Mouse (Mus musculus) forebrain, embryonic 12.5 days (tissue): ENCODE measurements around the gene Cib1. TPM values are rescaled to one million over a fixed set of nuclear protein-coding genes. Genes with fewer than 3 reads are reported as not detected.

ENCODE experiments used
- ATAC-seq: fragments of 200-750 bp; cut with Nextera tagmentation; 2 replicates; pipeline ENCODE4 v1.8.0; 2017; ENCODE audit warnings: moderate TSS enrichment; ENCODE audit not compliant: low FRiP score
- H3K27ac ChIP-seq: fragments of 300-500 bp; sonication (generic); 2 replicates; pipeline ENCODE4 v1.5.1; 2016; ENCODE audit warnings: mild to moderate bottlenecking
- H3K27me3 ChIP-seq: fragments of 300-500 bp; sonication (generic); 2 replicates; pipeline ENCODE4 v1.6.1; 2016; ENCODE audit warnings: mild to moderate bottlenecking
- H3K36me3 ChIP-seq: fragments of 300-500 bp; sonication (generic); replicated peaks from 2 replicates; pipeline ENCODE4 v1.6.1; 2016; ENCODE audit warnings: mild to moderate bottlenecking
- H3K4me1 ChIP-seq: fragments of 300-500 bp; sonication (generic); 2 replicates; pipeline ENCODE4 v1.6.1; 2016
- H3K4me2 ChIP-seq: fragments of 300-500 bp; sonication (generic); 2 replicates; pipeline ENCODE4 v1.6.1; 2016; ENCODE audit warnings: mild to moderate bottlenecking, moderate library complexity
- H3K4me3 ChIP-seq: fragments of 300-500 bp; sonication (generic); replicated peaks from 2 replicates; pipeline ENCODE4 v1.5.1; 2016; ENCODE audit warnings: mild to moderate bottlenecking
- H3K9ac ChIP-seq: fragments of 300-500 bp; sonication (generic); 2 replicates; pipeline ENCODE4 v1.6.1; 2016; ENCODE audit warnings: mild to moderate bottlenecking
- H3K9me3 ChIP-seq: fragments of 300-500 bp; sonication (generic); 2 replicates; pipeline ENCODE4 v1.6.1; 2016
- WGBS: fragments of 180-500 bp; shearing (Covaris S2); methylation state at CpG from one replicate; pipeline ENCODE4 v1.1.7; 2016; 5-methylcytosine and 5-hydroxymethylcytosine counted together
- polyA plus RNA-seq: library from polyadenylated mRNA; unstranded; fragments of >200 nt; fragmentation: Nextera tagmentation; extraction: Ambion mirVana; gene quantifications from 2 replicates; pipeline ENCODE4 v1.2.1, GENCODE M21; 2016

The Cib1 gene
- polyA plus RNA-seq, 1 experiment from 2014 or later: 41.6 TPM

DNA sequence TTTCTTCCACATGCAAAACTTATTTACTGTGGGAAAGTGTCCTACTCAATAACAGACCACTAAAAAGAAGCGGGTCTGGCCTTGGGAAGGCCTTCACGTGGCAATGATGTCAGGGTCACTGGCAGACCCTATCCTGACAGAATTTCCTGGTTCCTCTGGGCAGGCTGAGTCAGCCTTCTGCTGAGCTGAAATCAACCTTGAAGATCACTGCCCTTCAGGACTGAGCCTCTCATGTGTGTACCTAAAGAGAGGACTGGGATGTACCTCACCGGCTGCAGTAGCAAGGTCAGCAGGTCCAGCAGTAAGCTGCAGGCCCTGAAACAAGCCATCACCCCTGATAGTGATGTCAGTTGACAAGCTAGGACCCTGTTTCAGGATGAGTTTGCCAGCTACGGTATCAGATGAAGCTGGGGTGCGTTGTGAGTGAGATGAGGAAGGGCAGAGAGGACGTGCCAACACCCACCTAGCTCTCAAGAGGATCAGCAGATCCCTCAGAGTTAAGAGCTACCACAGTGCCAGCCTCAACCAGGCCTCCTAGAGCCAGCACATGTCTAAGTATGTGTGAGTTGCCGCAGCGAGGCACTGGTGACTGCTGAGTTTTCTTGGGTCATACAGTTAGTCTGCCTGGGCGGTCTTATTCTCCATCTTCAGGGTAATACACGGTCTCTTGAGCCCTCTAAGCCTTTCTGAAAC lies 54.4 kb downstream of the Cib1 start:
- no peak overlapping the region for H3K4me2 ChIP-seq
- no peak for ATAC-seq
- WGBS: 88% methylated on average over 10 of the region's 10 CpGs

DNA sequence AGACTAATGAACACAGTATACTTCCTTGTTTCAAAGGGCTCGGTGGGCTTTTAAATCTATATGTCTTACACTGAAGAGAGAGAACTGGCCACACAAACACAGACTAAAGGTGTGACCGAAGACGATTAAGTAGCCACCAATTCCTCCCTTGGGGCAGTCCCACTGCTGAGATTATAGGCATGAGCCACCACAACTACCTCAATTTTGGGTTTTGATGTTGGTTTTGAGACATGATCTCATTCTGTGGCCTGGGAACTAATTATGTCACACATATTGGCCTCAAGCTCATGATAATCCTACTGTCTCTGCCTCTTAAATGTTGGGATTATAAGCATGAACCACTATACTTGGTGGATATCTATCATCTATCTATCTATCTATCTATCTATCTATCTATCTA lies 55.2 kb downstream of the Cib1 start:
- WGBS: 94% methylated on average over 3 of the region's 3 CpGs
- Histone ChIP-seq H3K27me3 (no peaks in the 10 kb centered on the region), H3K36me3 (no peaks in the 10 kb centered on the region), H3K4me3 (no peak overlapping the region), H3K9me3 (no peaks in the 10 kb centered on the region), H3K4me1 (no peaks in the 10 kb centered on the region), H3K9ac (no peak overlapping the region), H3K4me2 (no peak overlapping the region), H3K27ac (no peak overlapping the region)
- no peak for ATAC-seq

More for the DNA sequence above, 54.4 kb downstream of the Cib1 start:
- H3K9ac ChIP-seq: no peak overlapping the region
- no peak overlapping the region for H3K4me3 ChIP-seq
- H3K27me3 ChIP-seq: no peaks in the 10 kb centered on the region
- H3K36me3 ChIP-seq: no peaks in the 10 kb centered on the region
- no peaks in the 10 kb centered on the region for H3K9me3 ChIP-seq
- no peak overlapping the region for H3K27ac ChIP-seq
- H3K4me1 ChIP-seq: no peaks in the 10 kb centered on the region

Other genes starting within 250 kb of the Cib1 start
- gene Zfp710, start 208.0 kb downstream of the Cib1 start, polyA plus RNA-seq: 30.5 and 33.9 TPM in 2 replicates
- 359 and 369 TPM in 2 replicates for gene Idh2, start 117.4 kb downstream of the Cib1 start, polyA plus RNA-seq
- gene Sema4b, start 46.0 kb downstream of the Cib1 start, polyA plus RNA-seq: 16.7 and 19.4 TPM in 2 replicates
- 4.2 and 4.8 TPM in 2 replicates for gene Gdpgp1, start 52 bp upstream of the Cib1 start, polyA plus RNA-seq
- 1.1 and 1.3 TPM in 2 replicates for gene Ttll13, start 13.6 kb upstream of the Cib1 start, polyA plus RNA-seq
- 56.8 TPM in 2 replicates for gene Ngrn, start 28.4 kb upstream of the Cib1 start, polyA plus RNA-seq
- 17.4 and 19.1 TPM in 2 replicates for gene Vps33b, start 36.8 kb upstream of the Cib1 start, polyA plus RNA-seq
- gene Prc1, start 61.6 kb upstream of the Cib1 start, polyA plus RNA-seq: 222 and 240 TPM in 2 replicates
- 14.1 and 19.1 TPM in 2 replicates for gene Rccd1, start 91.6 kb upstream of the Cib1 start, polyA plus RNA-seq
- gene Unc45a, start 108.2 kb upstream of the Cib1 start, polyA plus RNA-seq: 43.5 and 45.5 TPM in 2 replicates
- gene Hddc3, start 110.3 kb upstream of the Cib1 start, polyA plus RNA-seq: 24.4 and 28.3 TPM in 2 replicates
- 23.8 and 26.0 TPM in 2 replicates for gene Man2a2, start 138.6 kb upstream of the Cib1 start, polyA plus RNA-seq
- gene Fes, start 155.1 kb upstream of the Cib1 start, polyA plus RNA-seq: 6.6 and 7.4 TPM in 2 replicates
- gene Furin, start 172.6 kb upstream of the Cib1 start, polyA plus RNA-seq: 3.3 and 4.3 TPM in 2 replicates